Mouse (Mus musculus): ENCODE data around the gene St8sia6. TPM values are rescaled to one million over a fixed set of nuclear protein-coding genes. Genes with fewer than 3 reads are reported as not detected.
A peak's percentile ranks its signal among the peaks of the same experiment; 100 is the strongest.
"Not testable (repeated sequence)": the region's sequence is repeated elsewhere in the genome, so short reads cannot be mapped to it uniquely, and the experiment has no call there.

St8sia6 gene
- polyA plus RNA-seq, 1 experiment from 2014 or later = 1.7 TPM

- Histone ChIP-seq H3K4me3 (no peak overlapping the region), H3K27ac (replicated peaks) (no peak overlapping the region), H3K4me1 (0 out of 2 replicates have a peak, but pooled peaks cover 4% of the 10 kb centered on the region), H3K9me3 (no peaks in the 10 kb centered on the region), H3K27me3 (replicated peaks; ENCODE audit: low read depth, poor library complexity, severe bottlenecking) (no peaks in the 10 kb centered on the region), H3K36me3 (replicated peaks) (no peaks in the 10 kb centered on the region)
- 73% methylated on average over 2 of the region's 2 CpGs for WGBS
- no peak for DNase-seq (ENCODE audit: low spot score)
Measured at GRCm38 (mm10) chr2:13694417-13694816, 99.4 kb downstream of the St8sia6 start.

- H3K4me3 ChIP-seq = no peak overlapping the region
- H3K4me1 ChIP-seq = no peaks in the 10 kb centered on the region
- H3K36me3 ChIP-seq (replicated peaks) = no peaks in the 10 kb centered on the region
- H3K9me3 ChIP-seq = no peaks in the 10 kb centered on the region
- no peak overlapping the region for H3K27ac ChIP-seq (replicated peaks)
- WGBS = 85% methylated on average over 4 of the region's 4 CpGs
- H3K27me3 ChIP-seq (replicated peaks; ENCODE audit: low read depth, poor library complexity, severe bottlenecking) = no peaks in the 10 kb centered on the region
- no peak for DNase-seq (ENCODE audit: low spot score)
Measured at GRCm38 (mm10) chr2:13684380-13684779, 109.5 kb downstream of the St8sia6 start.

- no peaks in the 10 kb centered on the region for H3K36me3 ChIP-seq (replicated peaks)
- H3K4me1 ChIP-seq = no peaks in the 10 kb centered on the region
- DNase-seq (ENCODE audit: low spot score) = no peak
- H3K27ac ChIP-seq (replicated peaks) = no peak overlapping the region
- no peak overlapping the region for H3K4me3 ChIP-seq
- 71% methylated on average over 2 of the region's 2 CpGs for WGBS
- H3K27me3 ChIP-seq (replicated peaks; ENCODE audit: low read depth, poor library complexity, severe bottlenecking) = no peaks in the 10 kb centered on the region
- no peaks in the 10 kb centered on the region for H3K9me3 ChIP-seq
Measured at GRCm38 (mm10) chr2:13683205-13683570, 110.7 kb downstream of the St8sia6 start.

- WGBS = 60% methylated on average over 4 of the region's 4 CpGs
- no peaks in the 10 kb centered on the region for H3K27me3 ChIP-seq (replicated peaks; ENCODE audit: low read depth, poor library complexity, severe bottlenecking)
- no peaks in the 10 kb centered on the region for H3K9me3 ChIP-seq
- DNase-seq (ENCODE audit: low spot score) = no peak
- no peaks in the 10 kb centered on the region for H3K4me1 ChIP-seq
- H3K4me3 ChIP-seq = no peak overlapping the region
- H3K27ac ChIP-seq (replicated peaks) = no peak overlapping the region
- H3K36me3 ChIP-seq (replicated peaks) = no peaks in the 10 kb centered on the region
Measured at GRCm38 (mm10) chr2:13682488-13683204, 111.2 kb downstream of the St8sia6 start.

GRCm38 (mm10) chr2:13672946-13673345, 120.9 kb downstream of the St8sia6 start:
- Histone ChIP-seq H3K9me3 (no peaks in the 10 kb centered on the region), H3K27ac (replicated peaks) (no peak overlapping the region), H3K4me1 (no peaks in the 10 kb centered on the region), H3K27me3 (replicated peaks; ENCODE audit: low read depth, poor library complexity, severe bottlenecking) (no peaks in the 10 kb centered on the region), H3K36me3 (replicated peaks) (no peaks in the 10 kb centered on the region), H3K4me3 (no peak overlapping the region)
- 69% methylated on average over 3 of the region's 3 CpGs for WGBS
- peak; percentile 17 for DNase-seq (ENCODE audit: low spot score)

GRCm38 (mm10) chr2:13672426-13672825, 121.4 kb downstream of the St8sia6 start:
- no peak for DNase-seq (ENCODE audit: low spot score)
- no peaks in the 10 kb centered on the region for H3K27me3 ChIP-seq (replicated peaks; ENCODE audit: low read depth, poor library complexity, severe bottlenecking)
- WGBS = 82% methylated on average over 12 of the region's 12 CpGs

GRCm38 (mm10) chr2:13634866-13635265, 159.0 kb downstream of the St8sia6 start:
- no peaks in the 10 kb centered on the region for H3K4me1 ChIP-seq
- 59% methylated on average over 1 of the region's 1 CpGs for WGBS
- H3K27me3 ChIP-seq (replicated peaks; ENCODE audit: low read depth, poor library complexity, severe bottlenecking) = no peaks in the 10 kb centered on the region
- no peak overlapping the region for H3K27ac ChIP-seq (replicated peaks)
- H3K36me3 ChIP-seq (replicated peaks) = no peaks in the 10 kb centered on the region
- H3K9me3 ChIP-seq = no peaks in the 10 kb centered on the region
- DNase-seq (ENCODE audit: low spot score) = no peak
- H3K4me3 ChIP-seq = no peak overlapping the region

More at GRCm38 (mm10) chr2:13672426-13672825, 121.4 kb downstream of the St8sia6 start:
- H3K4me3 ChIP-seq = no peak overlapping the region
- H3K9me3 ChIP-seq = no peaks in the 10 kb centered on the region
- H3K27ac ChIP-seq (replicated peaks) = no peak overlapping the region
- H3K36me3 ChIP-seq (replicated peaks) = no peaks in the 10 kb centered on the region
- H3K4me1 ChIP-seq = no peaks in the 10 kb centered on the region

- no peak for DNase-seq (ENCODE audit: low spot score)
- H3K27ac ChIP-seq (replicated peaks) = no peak overlapping the region
- H3K36me3 ChIP-seq (replicated peaks) = no peaks in the 10 kb centered on the region
- no peaks in the 10 kb centered on the region for H3K4me1 ChIP-seq
- no peaks in the 10 kb centered on the region for H3K27me3 ChIP-seq (replicated peaks; ENCODE audit: low read depth, poor library complexity, severe bottlenecking)
- WGBS = 82% methylated on average over 7 of the region's 7 CpGs
- no peaks in the 10 kb centered on the region for H3K9me3 ChIP-seq
- H3K4me3 ChIP-seq = no peak overlapping the region
Measured at GRCm38 (mm10) chr2:13630136-13630832, 163.6 kb downstream of the St8sia6 start.

GRCm38 (mm10) chr2:13603636-13604035, 190.2 kb downstream of the St8sia6 start:
- not testable (repeated sequence) for H3K27ac ChIP-seq (replicated peaks); H3K4me1 ChIP-seq; H3K4me3 ChIP-seq; H3K27me3 ChIP-seq (replicated peaks; ENCODE audit: low read depth, poor library complexity, severe bottlenecking); H3K36me3 ChIP-seq (replicated peaks); DNase-seq (ENCODE audit: low spot score); H3K9me3 ChIP-seq
- WGBS = 86% methylated on average over 5 of the region's 5 CpGs

- no peak for DNase-seq (ENCODE audit: low spot score)
Measured at GRCm38 (mm10) chr2:13603093-13603492, 190.8 kb downstream of the St8sia6 start.

More at GRCm38 (mm10) chr2:13603093-13603492, 190.8 kb downstream of the St8sia6 start:
- no peaks in the 10 kb centered on the region for H3K27me3 ChIP-seq (replicated peaks; ENCODE audit: low read depth, poor library complexity, severe bottlenecking)
- H3K4me3 ChIP-seq = no peak overlapping the region
- H3K9me3 ChIP-seq = no peaks in the 10 kb centered on the region
- H3K27ac ChIP-seq (replicated peaks) = no peak overlapping the region
- H3K4me1 ChIP-seq = no peaks in the 10 kb centered on the region
- H3K36me3 ChIP-seq (replicated peaks) = no peaks in the 10 kb centered on the region

Other genes starting within 250 kb of the St8sia6 start
- gene Trdmt1, start 249.4 kb downstream of the St8sia6 start, polyA plus RNA-seq (2016; fragmentation: Nextera tagmentation; extraction: Ambion mirVana) = 7.5 TPM in 2 replicates
- gene Vim, start 220.1 kb downstream of the St8sia6 start, polyA plus RNA-seq (2016; fragmentation: Nextera tagmentation; extraction: Ambion mirVana) = 433 and 466 TPM in 2 replicates